Mouse (Mus musculus): ENCODE data around the gene Cdc14a.

The Cdc14a gene

DNA sequence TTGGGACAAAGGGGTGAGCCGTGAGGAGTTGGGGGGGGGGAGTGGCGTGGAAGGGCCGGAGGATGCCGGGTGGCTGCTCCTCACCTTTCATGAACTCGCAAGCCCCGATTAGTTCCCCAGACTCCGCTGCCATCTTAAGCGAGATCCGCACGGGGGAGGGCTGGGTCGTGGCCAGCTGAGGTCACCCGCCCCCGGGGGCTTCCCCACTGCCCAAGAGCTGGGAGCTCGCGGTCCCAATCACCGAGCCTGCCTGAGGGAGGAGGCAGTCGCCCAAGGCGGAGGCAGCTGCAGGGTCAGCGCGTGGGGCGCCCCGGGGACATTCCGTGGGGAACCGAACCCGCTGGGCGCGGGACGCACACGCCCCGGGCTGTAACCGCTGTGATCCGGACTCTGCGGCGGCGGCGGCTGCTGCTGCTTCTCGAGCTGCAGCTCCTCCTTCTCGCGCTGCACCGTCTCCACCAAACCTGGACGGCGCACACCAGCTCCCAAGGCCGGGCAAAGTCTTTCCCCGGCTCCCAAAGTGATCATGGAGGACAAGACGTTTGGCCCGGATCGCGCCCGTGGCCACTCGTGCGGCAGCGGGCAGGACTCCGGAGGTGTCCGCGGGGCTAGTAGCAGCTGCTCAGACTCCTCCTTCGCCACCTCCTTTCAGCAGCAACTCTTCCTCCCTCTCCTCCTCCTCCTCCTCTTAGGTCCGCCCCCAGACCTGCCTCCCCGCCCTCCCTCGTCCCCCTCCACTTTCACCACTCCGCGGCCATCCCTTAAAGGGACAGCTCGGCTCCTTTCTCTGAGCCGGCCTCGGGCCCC is at the start of gene Cdc14a:
TSS of gene Cdc14a (minus strand) at position 680 of the 807 bp plus-strand sequence.
- peak; percentile 77 for DNase-seq

- DNase-seq = no peak
These were observed 41.9 kb upstream of the Cdc14a start for GRCm38 (mm10) chr3:116465709-116466108.

DNA sequence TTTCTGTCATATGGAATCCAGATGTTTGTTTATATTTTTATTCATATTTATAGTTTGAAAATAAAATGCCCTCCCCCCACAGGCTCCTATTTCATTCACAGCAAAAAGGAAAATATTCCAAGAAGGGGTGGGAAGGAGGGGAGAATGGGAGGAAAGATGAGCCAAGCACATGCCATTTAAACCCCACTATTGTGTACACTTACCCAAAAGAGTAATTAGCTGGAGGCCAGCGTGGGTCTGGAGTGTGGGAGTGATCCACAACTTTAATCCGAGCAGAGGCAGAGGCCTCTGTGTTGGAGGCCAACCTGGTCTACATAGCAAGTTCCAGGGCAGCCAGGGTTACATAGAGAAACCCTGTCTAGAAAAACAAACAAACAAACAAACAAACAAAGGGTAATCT is 40.5 kb upstream of the Cdc14a start:
- no peak for DNase-seq

DNA sequence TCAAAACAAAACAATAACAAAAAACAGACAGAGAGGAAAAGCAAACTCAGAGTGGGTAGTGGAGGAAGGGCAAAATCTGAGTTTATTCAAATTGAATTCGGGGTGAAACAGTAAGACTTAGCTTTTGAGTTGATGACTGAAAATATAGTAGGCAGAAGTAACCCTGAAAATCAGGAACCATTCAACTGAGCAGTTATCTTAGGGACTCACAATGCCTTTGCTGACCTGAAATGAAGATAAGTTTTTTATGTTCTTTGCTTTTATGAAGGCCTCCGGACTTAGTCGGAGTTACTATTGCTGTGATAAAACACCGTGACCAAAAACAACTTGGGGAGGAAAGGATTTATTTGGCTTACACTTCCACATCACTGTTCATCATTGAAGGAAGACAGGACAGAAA is 37.2 kb upstream of the Cdc14a start:
- no peak for DNase-seq

- no peak for DNase-seq
These were observed 30.7 kb upstream of the Cdc14a start for GRCm38 (mm10) chr3:116454529-116454928.

DNA sequence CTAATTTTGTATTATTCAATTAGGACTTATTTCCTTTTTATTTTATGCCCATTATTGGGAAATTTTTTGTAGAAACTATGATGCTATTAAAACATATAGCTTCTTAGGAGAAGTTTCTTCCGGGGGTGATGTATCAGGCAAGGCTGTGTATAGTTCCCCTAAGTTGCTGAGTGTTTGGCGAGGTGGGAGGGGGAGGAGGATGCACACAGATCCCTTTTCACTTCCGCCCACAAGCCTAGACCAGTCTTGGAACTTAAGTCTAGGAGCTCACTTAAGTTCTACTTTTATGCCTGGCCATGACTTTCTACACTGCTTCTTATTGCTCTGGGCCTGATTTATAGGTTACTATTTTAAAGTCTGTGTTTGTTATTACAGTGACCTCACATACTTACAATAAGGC is 26.9 kb upstream of the Cdc14a start:
- DNase-seq = no peak

DNA sequence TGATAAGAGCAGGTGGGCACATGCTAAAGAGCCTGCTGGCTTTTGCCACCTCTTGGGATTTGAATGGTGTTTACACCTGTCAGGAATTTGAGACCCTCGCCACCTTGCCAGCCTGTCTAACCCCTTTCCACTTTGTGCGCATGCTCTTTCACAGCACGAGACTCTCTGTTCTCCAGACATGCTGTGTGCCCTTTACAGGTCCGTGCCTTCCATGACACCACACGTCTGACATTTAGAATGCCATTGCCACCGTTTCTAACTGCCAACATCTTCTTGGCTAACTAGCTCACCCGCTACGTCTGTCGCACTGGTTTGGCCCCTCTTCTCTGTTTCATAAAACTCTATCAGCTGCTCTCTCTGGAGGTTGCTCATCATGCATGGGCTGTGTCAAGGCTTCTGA is 20.5 kb upstream of the Cdc14a start:
- DNase-seq = no peak

DNA sequence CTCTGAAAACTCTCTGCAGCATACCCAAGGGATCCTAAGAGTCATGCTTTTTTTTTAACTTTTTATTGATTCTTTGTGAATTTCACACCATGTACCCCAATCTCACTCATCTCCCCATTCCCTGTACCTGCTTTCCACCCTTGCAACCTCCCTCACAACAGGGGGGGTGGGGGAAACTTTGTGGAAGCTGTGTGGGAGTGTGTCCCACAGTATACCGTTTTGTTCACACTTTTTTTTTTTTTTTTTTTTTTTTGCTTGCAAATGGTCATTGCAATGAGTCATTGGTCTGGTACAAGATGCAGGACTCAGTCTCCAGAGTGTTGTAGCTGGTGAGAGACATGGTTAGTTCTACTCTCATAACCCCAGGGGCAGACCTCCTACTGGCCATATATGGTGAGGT is 19.0 kb upstream of the Cdc14a start:
- no peak for DNase-seq

DNA sequence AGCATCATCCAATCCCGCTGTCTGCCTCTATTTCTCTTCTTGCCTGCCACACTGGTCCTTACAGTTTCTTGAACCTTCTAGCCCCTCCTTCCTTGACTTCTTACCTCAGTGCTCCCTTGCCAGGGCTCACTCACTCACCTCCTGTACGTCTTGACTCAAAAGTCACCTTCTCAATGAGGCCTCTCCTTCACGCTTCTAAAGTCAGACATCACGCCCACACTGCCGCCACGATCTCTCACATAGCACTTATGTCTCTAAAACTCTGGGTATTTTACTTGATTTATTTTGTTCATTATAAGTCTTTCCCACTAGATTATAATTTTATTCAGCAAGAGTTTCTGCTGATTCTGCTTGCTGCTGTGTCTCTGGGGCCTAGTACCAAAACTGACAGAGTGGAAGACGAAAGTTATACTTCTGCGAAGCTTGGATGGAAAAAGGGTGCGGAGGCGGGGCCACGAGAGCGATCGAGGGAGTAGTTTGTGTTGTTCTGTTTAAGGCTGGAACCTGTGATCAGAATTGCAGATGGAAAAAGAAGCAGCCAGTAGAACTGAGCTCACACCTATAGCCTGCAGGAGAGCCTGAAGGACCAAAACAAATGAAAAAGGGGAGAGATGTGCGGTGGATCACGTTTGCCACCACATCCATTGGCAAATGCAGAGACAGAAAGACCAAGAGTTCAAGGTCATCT is 17.8 kb upstream of the Cdc14a start:
- DNase-seq = no peak

GRCm38 (mm10) chr3:116440066-116440997 is 16.5 kb upstream of the Cdc14a start:
- DNase-seq = peak; percentile 52

DNA sequence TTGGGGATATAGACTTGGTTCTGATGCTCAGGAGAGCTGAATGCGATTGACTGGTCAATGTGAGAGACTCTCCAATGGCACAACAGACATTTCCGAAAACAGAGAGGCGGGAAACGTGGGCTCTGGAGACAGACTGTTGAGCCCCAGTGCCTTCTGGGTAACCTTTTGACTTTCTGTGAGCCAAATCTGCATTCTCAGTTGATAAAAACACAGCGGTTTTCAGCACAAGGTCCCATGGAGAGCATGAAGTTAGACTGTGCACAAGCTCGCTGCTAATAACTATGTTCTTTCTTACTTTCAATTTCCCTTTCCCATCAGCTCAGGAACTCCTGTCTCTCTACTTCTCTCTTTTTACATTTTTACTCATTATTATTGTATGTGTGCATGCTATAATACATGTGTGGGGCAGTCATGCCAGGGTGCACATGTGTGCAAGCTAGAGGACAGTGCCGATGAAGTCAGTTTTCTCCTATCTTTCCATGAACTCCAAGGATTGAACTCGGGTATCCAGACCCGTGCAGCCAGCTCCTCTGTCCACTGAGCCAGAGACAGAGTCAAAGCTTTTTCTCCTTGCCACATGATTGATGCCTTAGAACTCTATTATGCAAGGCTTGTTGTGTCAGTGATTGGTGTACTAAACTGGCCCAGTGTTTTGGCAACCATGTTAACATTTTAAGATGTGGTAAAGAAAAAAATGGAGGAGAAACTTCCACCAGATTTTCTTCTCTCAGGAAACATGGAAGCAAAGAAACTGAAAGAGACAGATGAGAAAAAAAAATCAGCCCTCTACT is 13.2 kb upstream of the Cdc14a start:
- DNase-seq = no peak

DNA sequence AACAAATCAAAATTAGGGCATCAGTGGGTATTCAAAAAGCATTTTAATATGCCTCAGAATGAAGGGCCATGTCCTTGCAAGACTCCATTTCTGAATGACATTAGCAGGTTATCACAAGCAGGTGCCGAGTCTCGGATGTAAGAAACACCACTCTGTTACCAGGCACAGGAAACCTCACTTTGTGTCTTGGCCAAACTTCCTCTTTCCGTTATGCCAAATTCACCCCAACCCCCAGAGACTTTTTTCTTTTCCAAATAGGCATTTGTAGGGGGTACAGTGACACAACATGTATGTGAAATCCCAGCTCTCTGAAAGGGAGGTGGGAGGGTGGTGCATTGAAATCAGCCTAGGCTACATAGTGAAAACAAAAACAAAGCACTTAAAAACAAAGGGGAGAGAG is 12.3 kb upstream of the Cdc14a start:
- DNase-seq = peak; percentile 40

DNA sequence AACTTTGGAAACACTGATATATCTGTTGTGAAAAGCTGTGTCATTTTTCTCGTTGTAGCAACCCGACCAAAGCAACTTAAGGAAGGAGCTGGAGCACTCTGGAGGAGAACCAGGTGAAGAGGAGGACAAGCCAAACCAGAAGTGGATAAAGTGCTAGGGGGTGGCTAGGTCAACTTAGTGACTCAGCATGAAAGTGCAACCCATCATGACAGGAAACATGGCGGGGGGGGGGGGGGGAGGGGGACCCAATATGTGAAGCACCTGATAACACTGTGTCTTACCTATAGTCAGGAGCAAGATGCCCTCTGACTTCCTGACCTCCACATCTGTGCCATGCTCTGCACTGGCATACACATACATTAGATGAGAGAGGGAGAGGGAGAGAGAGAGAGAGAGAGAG is 10.9 kb upstream of the Cdc14a start:
- DNase-seq = no peak

DNA sequence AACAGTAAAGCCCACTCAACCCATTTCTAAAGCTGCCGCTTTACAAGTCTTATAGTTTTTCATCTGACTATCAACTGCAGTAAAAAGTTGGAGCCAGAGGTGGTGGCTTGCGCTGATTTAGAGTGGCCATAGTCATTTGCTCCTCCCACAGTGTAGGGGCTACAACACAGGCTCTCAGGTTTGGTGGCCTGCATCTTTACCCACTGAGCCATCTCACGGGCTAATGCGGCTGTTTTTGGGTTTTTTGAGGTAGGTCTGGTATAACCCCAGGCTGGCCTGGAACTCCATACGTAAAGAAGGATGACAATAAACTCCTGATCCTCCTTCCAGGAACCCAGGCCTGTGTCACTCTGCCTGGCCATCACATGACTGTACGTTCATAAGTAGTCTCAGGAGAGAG is 2.1 kb upstream of the Cdc14a start:
- no peak for DNase-seq

- DNase-seq = peak; percentile 88
These were observed 1.1 kb upstream of the Cdc14a start for GRCm38 (mm10) chr3:116424973-116425284.

- DNase-seq = peak; percentile 64
These were observed 534 bp upstream of the Cdc14a start for GRCm38 (mm10) chr3:116424160-116424972.

GRCm38 (mm10) chr3:116422795-116423352 is 958 bp downstream of the Cdc14a start:
- DNase-seq = peak; percentile 87

DNA sequence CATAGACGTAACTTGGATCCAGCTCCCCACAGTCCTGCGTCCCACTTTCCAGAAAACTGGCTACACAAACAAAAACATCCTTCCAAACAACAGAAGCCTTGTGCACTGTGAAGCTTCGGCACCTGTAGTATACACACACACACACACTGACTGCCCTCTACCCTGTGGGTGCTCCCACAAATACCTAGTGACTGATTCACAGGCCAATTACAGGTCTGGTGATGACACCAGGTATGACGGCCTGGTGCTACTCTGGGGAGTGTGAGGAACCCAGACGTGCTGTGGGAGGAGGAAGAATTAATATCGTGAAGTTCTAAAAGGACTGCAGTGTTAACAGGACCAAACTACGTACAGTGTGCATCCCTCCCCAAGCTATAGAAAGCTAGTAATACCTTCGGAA is 1.8 kb downstream of the Cdc14a start:
- DNase-seq = no peak

- no peak for DNase-seq
These were observed 2.7 kb downstream of the Cdc14a start for GRCm38 (mm10) chr3:116421121-116421520.

- no peak for DNase-seq
These were observed 4.0 kb downstream of the Cdc14a start for GRCm38 (mm10) chr3:116419791-116420190.

DNA sequence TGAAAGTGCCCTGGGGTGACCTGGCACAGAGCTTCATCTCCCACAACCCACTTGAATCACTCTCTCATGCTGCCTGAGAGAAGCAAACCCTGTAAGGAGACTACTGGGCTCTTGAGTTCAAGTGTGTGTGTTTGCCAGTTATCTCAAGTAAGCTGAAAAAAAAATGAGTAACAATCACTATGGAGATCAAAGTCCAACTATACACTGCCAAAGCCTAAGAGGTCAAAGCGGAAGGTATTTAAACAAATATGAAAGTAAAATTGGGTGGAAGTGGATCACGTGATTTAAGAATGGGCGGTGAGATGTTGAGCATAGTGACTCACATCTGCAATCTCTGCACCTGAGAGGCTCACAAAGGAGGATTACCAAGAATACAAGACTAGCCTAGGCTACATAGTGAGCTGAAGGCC is 9.4 kb downstream of the Cdc14a start:
- no peak for DNase-seq

All from thymus, postnatal 14 days (tissue).